Mouse (Mus musculus): ENCODE data around the gene Foxc2.

- TF ChIP-seq HCFC1 (IDR thresholded peaks at IDR 0.05; ENCODE audit: borderline replicate concordance, insufficient read depth, low read length) (no peak), MAFK (IDR thresholded peaks at IDR 0.05; ENCODE audit: insufficient read depth, low read depth, low read length) (no peak), CHD2 (IDR thresholded peaks at IDR 0.05; ENCODE audit: low read depth, low read length) (no peak), ZC3H11A (IDR thresholded peaks at IDR 0.05; ENCODE audit: borderline replicate concordance, low read depth, low read length) (no peak)
Observed at GRCm38 (mm10) chr8:121092141-121092540, 23.8 kb upstream of the Foxc2 start.

Data from ES-E14 (cell line).